Mouse (Mus musculus) liver, postnatal 0 days (tissue): ENCODE results near the gene Sh3bp4. TPM values are rescaled to one million over a fixed set of nuclear protein-coding genes. Genes with fewer than 3 reads are reported as not detected.

Experiments used
- ATAC-seq: fragments of 200-750 bp; cut with Nextera tagmentation; 2 replicates; pipeline ENCODE4 v1.8.0; 2017; ENCODE audit warnings: mild to moderate bottlenecking, moderate library complexity
- DNase-seq: peaks from one replicate; pipeline ENCODE4 v3.0.0-alpha.2; 2016
- H3K27ac ChIP-seq: fragments of 300-500 bp; sonication (generic); 2 replicates; pipeline ENCODE4 v1.5.1; 2014; ENCODE audit warnings: antibody characterized with exemption, moderate library complexity, mild to moderate bottlenecking, low read depth
- H3K27me3 ChIP-seq: fragments of 300-500 bp; sonication (generic); 2 replicates; pipeline ENCODE4 v1.6.1; 2014; ENCODE audit warnings: low read length, control low read depth, mixed read lengths; ENCODE audit not compliant: insufficient read depth
- H3K36me3 ChIP-seq: fragments of 300-500 bp; sonication (generic); replicated peaks from 2 replicates; pipeline ENCODE4 v1.6.1; 2014; ENCODE audit warnings: mild to moderate bottlenecking, control low read depth, low read length, moderate library complexity, mixed read lengths; ENCODE audit not compliant: insufficient read depth
- H3K4me1 ChIP-seq: fragments of 300-500 bp; sonication (generic); 2 replicates; pipeline ENCODE4 v1.6.1; 2014; ENCODE audit warnings: antibody characterized with exemption, mild to moderate bottlenecking, control low read depth; ENCODE audit not compliant: insufficient read depth
- H3K4me2 ChIP-seq: fragments of 300-500 bp; sonication (generic); 2 replicates; pipeline ENCODE4 v1.6.1; 2014; ENCODE audit warnings: low read depth, mild to moderate bottlenecking, low read length, moderate library complexity, mixed read lengths
- H3K4me3 ChIP-seq: fragments of 300-500 bp; sonication (generic); 2 replicates; pipeline ENCODE4 v1.5.1; 2014; ENCODE audit warnings: low read depth, low read length
- H3K9ac ChIP-seq: fragments of 300-500 bp; sonication (generic); replicated peaks from 2 replicates; pipeline ENCODE4 v1.6.1; 2014; ENCODE audit warnings: mild to moderate bottlenecking, moderate library complexity
- H3K9me3 ChIP-seq: fragments of 300-500 bp; sonication (generic); 2 replicates; pipeline ENCODE4 v1.6.1; 2016; ENCODE audit warnings: mild to moderate bottlenecking, control low read depth, low read length, mixed read lengths
- CTCF ChIP-seq: sonication (generic); IDR thresholded peaks from 2 replicates; pipeline ENCODE4 v1.5.1; 2016; ENCODE audit warnings: antibody characterized with exemption, low read depth
- EP300 ChIP-seq: IDR thresholded peaks from 2 replicates; pipeline ENCODE4 v1.6.1; 2016; ENCODE audit warnings: antibody characterized with exemption, low read depth, mild to moderate bottlenecking
- WGBS: fragments of 180-500 bp; shearing (Covaris S2); extraction: QIAGEN DNeasy Blood & Tissue Kit; methylation state at CpG from one replicate; pipeline ENCODE4 v1.1.7; 2014; ENCODE audit not compliant: insufficient replicate concordance; 5-methylcytosine and 5-hydroxymethylcytosine counted together
- polyA plus RNA-seq: library from polyadenylated mRNA; unstranded; fragments of >200 nt; fragmentation: Nextera tagmentation; extraction: Ambion mirVana; gene quantifications from 2 replicates; pipeline ENCODE4 v1.2.1, GENCODE M21; 2015

Gene Sh3bp4
- polyA plus RNA-seq, 1 experiment from 2014 or later: 0.60 TPM

- Histone ChIP-seq H3K9ac (no peak overlapping the region), H3K4me2 (no peak overlapping the region), H3K27me3 (no peaks in the 10 kb centered on the region), H3K9me3 (no peaks in the 10 kb centered on the region), H3K4me1 (no peaks in the 10 kb centered on the region), H3K36me3 (no peaks in the 10 kb centered on the region), H3K27ac (no peak overlapping the region), H3K4me3 (no peak overlapping the region)
- ATAC-seq (no peak), DNase-seq (no peak)
- 80% methylated on average over 13 of the region's 13 CpGs for WGBS
- no peak for TF ChIP-seq CTCF
- TF ChIP-seq EP300: no peak
These were observed 66.0 kb downstream of the Sh3bp4 start for GRCm38 (mm10) chr1:89136089-89136811.

GRCm38 (mm10) chr1:89137086-89137816, 67.0 kb downstream of the Sh3bp4 start:
- Histone ChIP-seq H3K9ac (no peak overlapping the region), H3K9me3 (no peaks in the 10 kb centered on the region), H3K4me1 (no peaks in the 10 kb centered on the region), H3K27me3 (no peaks in the 10 kb centered on the region), H3K27ac (no peak overlapping the region), H3K36me3 (no peaks in the 10 kb centered on the region), H3K4me2 (no peak overlapping the region), H3K4me3 (no peak overlapping the region)
- ATAC-seq (no peak), DNase-seq (no peak)
- 79% methylated on average over 13 of the region's 13 CpGs for WGBS
- TF ChIP-seq CTCF (no peak), EP300 (no peak)

- Histone ChIP-seq H3K4me2 (no peak overlapping the region), H3K4me3 (no peak overlapping the region), H3K27ac (no peak overlapping the region), H3K9me3 (no peaks in the 10 kb centered on the region), H3K4me1 (no peaks in the 10 kb centered on the region), H3K9ac (no peak overlapping the region), H3K36me3 (no peaks in the 10 kb centered on the region), H3K27me3 (no peaks in the 10 kb centered on the region)
- DNase-seq: no peak
- no peak for ATAC-seq
- TF ChIP-seq CTCF: no peak
- no peak for TF ChIP-seq EP300
- 65% methylated on average over 5 of the region's 5 CpGs for WGBS
These were observed 68.1 kb downstream of the Sh3bp4 start for GRCm38 (mm10) chr1:89138316-89138715.

GRCm38 (mm10) chr1:89140113-89140512, 69.9 kb downstream of the Sh3bp4 start:
- H3K36me3 ChIP-seq: no peaks in the 10 kb centered on the region
- H3K4me1 ChIP-seq: no peaks in the 10 kb centered on the region
- H3K27me3 ChIP-seq: no peaks in the 10 kb centered on the region
- H3K4me3 ChIP-seq: no peak overlapping the region
- TF ChIP-seq EP300 (no peak), CTCF (no peak)
- no peak overlapping the region for H3K27ac ChIP-seq
- no peak overlapping the region for H3K9ac ChIP-seq
- H3K4me2 ChIP-seq: no peak overlapping the region
- ATAC-seq (no peak), DNase-seq (no peak)
- WGBS: 70% methylated on average over 9 of the region's 9 CpGs
- H3K9me3 ChIP-seq: no peaks in the 10 kb centered on the region

- DNase-seq (no peak), ATAC-seq (no peak)
- no peak overlapping the region for H3K9ac ChIP-seq
- H3K27ac ChIP-seq: no peak overlapping the region
- no peaks in the 10 kb centered on the region for H3K36me3 ChIP-seq
- H3K9me3 ChIP-seq: no peaks in the 10 kb centered on the region
- H3K4me1 ChIP-seq: no peaks in the 10 kb centered on the region
- TF ChIP-seq CTCF: no peak
- no peak for TF ChIP-seq EP300
- no peak overlapping the region for H3K4me3 ChIP-seq
- 79% methylated on average over 7 of the region's 7 CpGs for WGBS
- no peak overlapping the region for H3K4me2 ChIP-seq
- H3K27me3 ChIP-seq: no peaks in the 10 kb centered on the region
These were observed 80.9 kb downstream of the Sh3bp4 start for GRCm38 (mm10) chr1:89151071-89151470.

GRCm38 (mm10) chr1:89152576-89152975, 82.4 kb downstream of the Sh3bp4 start:
- Histone ChIP-seq H3K27me3 (no peaks in the 10 kb centered on the region), H3K27ac (no peak overlapping the region), H3K4me1 (no peaks in the 10 kb centered on the region), H3K9ac (no peak overlapping the region), H3K4me3 (no peak overlapping the region), H3K4me2 (no peak overlapping the region), H3K9me3 (no peaks in the 10 kb centered on the region), H3K36me3 (no peaks in the 10 kb centered on the region)
- DNase-seq (no peak), ATAC-seq (no peak)
- TF ChIP-seq EP300 (no peak), CTCF (no peak)
- 71% methylated on average over 7 of the region's 7 CpGs for WGBS
